Mouse (Mus musculus): ENCODE results near the gene Rgs1.

- no peak for TF ChIP-seq EP300 (IDR thresholded peaks at IDR 0.05; ENCODE audit: low read depth)
- no peak for TF ChIP-seq CTCF (IDR thresholded peaks at IDR 0.05; ENCODE audit: low read depth)
These were observed 48.5 kb downstream of the Rgs1 start for GRCm38 (mm10) chr1:144200496-144200895.

All from heart, postnatal 0 days (tissue).